Mouse (Mus musculus) cerebellum, adult 2 months (tissue): ENCODE measurements around the gene Ten1.

Experiments used
- CTCF ChIP-seq: fragments of 200-500 bp; IDR thresholded peaks from 2 replicates; pipeline ENCODE4 v1.5.1; 2011; ENCODE audit warnings: low read depth, mild to moderate bottlenecking, control low read depth, low read length, moderate library complexity, borderline replicate concordance; ENCODE audit not compliant: insufficient read depth
- POLR2A ChIP-seq: fragments of 200-500 bp; IDR thresholded peaks from 2 replicates; pipeline ENCODE4 v1.6.1; 2011; ENCODE audit warnings: low read length, control low read depth, borderline replicate concordance; ENCODE audit not compliant: insufficient read depth

GRCm38 (mm10) chr11:116185836-116186235, 12.8 kb upstream of the Ten1 start:
- no peak for TF ChIP-seq CTCF
- no peak for TF ChIP-seq POLR2A
